Mouse (Mus musculus): ENCODE data around the gene B3galt2.

B3galt2 gene

DNA sequence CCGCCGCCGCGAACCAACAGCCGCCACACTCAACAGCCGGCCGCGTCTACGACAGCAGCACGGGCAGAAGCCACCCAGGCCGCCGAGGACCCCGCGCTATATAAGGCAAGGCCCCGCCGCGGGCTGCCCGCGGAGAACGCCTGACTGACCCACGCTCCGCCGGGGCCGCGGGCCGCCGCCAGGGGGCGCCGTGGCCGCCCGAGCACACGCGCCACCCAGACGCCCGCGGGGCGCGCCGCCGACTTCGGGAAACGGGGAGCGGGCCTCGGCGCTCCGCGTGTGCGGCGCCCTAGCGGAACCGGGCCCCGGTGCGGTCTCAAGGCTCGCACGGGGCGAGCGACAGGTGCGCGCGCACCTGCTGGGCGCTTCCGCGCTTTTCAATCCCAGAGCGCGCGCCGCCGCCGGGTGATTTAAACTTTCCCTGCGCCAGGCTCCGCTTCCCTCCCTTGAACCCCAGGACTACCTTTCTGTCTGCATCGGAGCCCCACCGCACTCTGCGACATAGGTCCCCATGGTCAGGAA is 62.3 kb downstream of the B3galt2 start, which contains the start of gene Cdc73:
TSS of gene Cdc73 (minus strand) at position 153 of the 522 bp plus-strand sequence.
- DNase-seq (ENCODE audit: low read depth, low spot score) = peak; percentile 93

Measured in CD4-positive helper T cell, adult 2 months (primary cell).